Mouse (Mus musculus): ENCODE results near the gene Zfp750.
A peak's percentile ranks its signal among the peaks of the same experiment; 100 is the strongest.

Zfp750 gene

DNA sequence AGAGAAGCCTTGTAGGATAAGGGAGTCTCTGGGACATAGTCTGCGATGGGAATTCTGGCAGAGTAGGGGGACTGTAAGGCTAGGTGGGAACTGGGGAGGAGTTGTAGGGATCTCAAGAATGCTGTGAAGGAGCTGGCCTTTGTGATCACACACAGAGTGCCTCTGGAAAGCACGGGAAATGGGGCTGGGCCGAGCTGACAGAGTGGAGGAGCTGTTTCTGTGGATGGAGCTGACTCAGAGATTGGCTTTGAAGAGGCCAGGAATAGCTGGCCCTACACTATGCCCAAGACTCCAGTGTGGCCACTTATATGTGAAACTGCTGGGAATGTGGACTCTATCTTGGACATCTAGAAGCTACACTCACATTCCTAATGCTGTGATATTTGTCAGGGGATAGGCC, 17.4 kb upstream of the Zfp750 start:
- DNase-seq (ENCODE audit: low read depth), result peak; percentile 66

DNA sequence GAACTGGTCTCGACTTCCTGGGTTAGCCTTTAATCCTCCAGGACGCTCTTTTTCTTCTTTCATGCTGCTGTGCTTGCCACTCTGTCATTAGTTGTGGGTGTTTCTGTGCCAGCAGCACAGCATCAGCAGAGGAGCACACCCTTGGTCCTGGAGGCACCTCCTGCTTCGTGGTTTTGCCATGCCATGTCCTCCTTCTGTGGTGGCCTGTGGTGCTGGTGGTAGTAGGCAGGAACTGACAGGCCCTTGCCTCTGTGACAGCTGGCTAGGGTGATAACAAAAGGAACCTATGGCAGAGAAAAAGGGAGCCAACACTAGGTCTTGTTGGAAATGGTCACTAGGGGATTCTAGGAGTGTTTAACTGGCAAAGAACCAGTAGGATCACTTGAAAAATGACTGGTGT, 10.6 kb upstream of the Zfp750 start:
- no peak for DNase-seq (ENCODE audit: low read depth)

- DNase-seq (ENCODE audit: low read depth), result no peak
Measured at GRCm38 (mm10) chr11:121524191-121524590, 5.1 kb upstream of the Zfp750 start.

GRCm38 (mm10) chr11:121522156-121522762, 3.1 kb upstream of the Zfp750 start:
- DNase-seq (ENCODE audit: low read depth), result no peak

DNA sequence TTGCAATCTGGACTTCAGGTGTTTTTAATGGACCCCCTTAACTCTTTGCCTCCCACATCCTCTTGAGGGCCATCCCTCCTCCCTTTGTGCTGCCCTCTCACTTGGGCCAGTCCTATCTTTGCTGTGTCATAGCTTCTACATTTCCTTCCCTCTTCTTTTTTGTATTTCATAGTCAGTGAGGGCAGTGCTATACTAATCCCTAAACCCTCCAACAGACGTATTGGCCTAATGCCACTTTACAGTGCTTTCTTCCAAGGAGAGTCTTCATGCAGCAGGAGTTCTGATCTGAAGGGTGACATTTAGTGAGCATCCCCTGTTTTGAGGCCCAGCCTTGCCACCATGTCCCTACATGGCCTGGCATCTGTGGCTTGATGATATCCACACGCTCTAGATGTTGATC, 1.6 kb upstream of the Zfp750 start:
- no peak for DNase-seq (ENCODE audit: low read depth)

DNA sequence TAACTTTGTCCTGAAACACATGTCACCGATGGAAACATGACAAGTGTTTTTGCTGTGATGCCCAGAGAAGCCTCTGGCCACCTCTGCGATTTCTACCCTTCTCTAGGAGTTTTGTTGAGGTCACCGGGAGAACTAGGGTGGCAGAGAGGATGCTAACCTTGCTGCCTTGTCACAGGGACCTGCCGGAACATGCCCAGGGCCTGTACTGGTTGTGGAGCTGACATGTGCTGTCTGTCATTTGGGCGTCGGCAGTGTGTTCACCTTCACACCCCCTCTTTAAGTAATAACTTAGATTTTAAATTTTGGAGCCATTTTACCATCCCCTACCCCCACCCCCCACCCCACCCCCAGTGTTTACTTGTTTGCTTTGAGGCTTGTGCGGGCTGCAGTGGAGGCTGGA, 570 bp upstream of the Zfp750 start:
- DNase-seq (ENCODE audit: low read depth), result no peak

- no peak for DNase-seq (ENCODE audit: low read depth)
Measured at GRCm38 (mm10) chr11:121517687-121518465, 1.3 kb downstream of the Zfp750 start.

- DNase-seq (ENCODE audit: low read depth), result no peak
Measured at GRCm38 (mm10) chr11:121516906-121517305, 2.2 kb downstream of the Zfp750 start.

DNA sequence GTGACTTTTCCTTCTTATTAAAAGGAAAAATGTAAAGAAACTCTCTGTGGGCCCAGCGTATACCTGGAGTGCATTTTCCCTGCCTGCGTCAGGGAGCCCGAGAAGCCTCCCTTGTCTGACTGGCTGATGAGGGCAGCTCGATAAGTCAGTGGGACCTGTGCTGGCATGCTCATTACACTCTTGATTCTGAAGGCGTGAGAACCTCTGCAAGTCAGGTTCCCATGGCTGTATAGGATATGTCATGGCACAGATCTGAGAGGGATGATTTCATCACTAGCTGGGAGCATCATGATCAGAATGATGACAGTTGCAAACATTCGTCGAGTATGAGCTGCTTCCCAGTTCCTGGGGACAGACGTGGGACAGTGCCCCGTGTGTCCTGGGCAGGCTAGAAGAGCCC, 3.1 kb downstream of the Zfp750 start:
- DNase-seq (ENCODE audit: low read depth), result no peak

- DNase-seq (ENCODE audit: low read depth), result no peak
Measured at GRCm38 (mm10) chr11:121512896-121513572, 6.1 kb downstream of the Zfp750 start.

DNA sequence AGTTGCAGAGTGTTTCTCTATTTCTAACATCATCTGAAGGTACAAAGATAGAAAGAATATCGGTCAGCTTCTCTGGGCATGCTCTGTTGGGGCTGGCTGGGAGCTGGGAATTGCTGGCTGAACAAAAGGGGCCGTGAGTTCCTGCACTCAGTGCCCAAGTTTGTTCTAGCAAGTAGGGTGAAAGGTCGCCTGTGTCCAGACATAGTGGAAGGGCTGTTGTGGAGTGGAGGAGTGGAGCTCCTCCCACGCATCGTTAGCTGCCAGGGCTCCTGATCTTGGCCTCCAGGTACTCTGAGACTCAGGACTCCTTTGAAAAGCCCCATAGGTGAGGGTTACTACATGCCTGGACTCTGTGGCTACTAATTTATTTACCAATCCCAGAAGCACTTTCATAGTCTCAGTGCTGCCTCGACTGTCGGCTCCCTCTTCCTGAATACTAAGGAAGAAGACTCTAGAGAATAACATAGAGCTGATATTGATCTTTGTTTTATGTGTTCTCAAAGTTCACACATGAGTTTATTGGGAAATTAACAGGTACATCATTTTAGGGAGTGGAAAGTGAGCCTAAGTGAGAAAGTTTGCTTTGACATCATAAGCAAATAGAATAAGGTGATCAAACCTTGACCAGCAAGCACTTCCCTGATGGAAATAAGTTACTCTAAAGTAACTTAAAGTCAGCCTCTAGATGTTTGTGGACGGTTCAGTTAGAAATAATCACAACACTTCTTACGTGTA, 8.5 kb downstream of the Zfp750 start:
- DNase-seq (ENCODE audit: low read depth), result no peak

GRCm38 (mm10) chr11:121508478-121508877, 10.7 kb downstream of the Zfp750 start:
- no peak for DNase-seq (ENCODE audit: low read depth)

GRCm38 (mm10) chr11:121502000-121502860, 16.9 kb downstream of the Zfp750 start:
- peak; percentile 31 for DNase-seq (ENCODE audit: low read depth)

DNA sequence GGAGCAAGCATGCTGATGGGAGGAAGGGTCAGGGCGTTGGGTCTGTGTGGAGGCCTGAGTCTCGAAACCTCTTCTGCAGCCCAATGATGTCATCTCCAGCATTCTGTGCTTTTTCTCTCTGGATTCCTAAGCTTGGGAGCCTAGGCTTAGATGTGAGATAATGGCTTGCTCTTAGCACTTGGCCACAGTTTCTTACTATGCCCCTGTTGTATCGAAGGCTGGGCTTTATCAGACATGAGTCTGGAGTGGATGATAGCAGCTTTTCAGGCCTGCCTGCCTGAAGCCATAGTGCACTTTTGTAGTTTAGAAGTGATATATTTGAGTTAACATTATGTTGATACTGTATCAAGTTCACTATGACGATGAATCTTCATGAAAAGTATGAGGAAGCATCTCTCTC, 17.6 kb downstream of the Zfp750 start:
- no peak for DNase-seq (ENCODE audit: low read depth)

DNA sequence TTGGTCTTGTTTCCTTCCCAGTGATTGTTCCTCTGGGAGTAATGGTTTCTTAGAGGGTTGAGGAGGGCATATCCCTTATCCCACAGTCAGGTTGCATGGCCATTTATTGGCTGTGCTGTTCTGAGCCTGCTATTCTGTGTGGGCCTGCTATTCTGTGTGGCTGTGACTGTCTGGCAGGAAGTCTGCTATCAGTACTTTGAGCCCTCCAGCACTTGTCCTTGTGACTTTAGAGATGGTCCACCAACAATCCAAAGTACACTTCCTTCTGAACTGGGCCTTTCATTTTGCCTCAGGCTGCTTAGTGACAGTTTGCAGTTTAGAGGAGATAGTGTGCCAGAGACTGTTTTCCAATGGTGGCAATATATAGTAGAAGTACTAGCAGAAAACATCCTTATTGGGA, 18.5 kb downstream of the Zfp750 start:
- no peak for DNase-seq (ENCODE audit: low read depth)

GRCm38 (mm10) chr11:121490651-121491050, 28.5 kb downstream of the Zfp750 start:
- DNase-seq (ENCODE audit: low read depth), result no peak

GRCm38 (mm10) chr11:121485882-121486281, 33.3 kb downstream of the Zfp750 start:
- DNase-seq (ENCODE audit: low read depth), result no peak

GRCm38 (mm10) chr11:121481129-121481528, 38.0 kb downstream of the Zfp750 start:
- no peak for DNase-seq (ENCODE audit: low read depth)

- no peak for DNase-seq (ENCODE audit: low read depth)
Measured at GRCm38 (mm10) chr11:121479476-121480203, 39.5 kb downstream of the Zfp750 start.

DNA sequence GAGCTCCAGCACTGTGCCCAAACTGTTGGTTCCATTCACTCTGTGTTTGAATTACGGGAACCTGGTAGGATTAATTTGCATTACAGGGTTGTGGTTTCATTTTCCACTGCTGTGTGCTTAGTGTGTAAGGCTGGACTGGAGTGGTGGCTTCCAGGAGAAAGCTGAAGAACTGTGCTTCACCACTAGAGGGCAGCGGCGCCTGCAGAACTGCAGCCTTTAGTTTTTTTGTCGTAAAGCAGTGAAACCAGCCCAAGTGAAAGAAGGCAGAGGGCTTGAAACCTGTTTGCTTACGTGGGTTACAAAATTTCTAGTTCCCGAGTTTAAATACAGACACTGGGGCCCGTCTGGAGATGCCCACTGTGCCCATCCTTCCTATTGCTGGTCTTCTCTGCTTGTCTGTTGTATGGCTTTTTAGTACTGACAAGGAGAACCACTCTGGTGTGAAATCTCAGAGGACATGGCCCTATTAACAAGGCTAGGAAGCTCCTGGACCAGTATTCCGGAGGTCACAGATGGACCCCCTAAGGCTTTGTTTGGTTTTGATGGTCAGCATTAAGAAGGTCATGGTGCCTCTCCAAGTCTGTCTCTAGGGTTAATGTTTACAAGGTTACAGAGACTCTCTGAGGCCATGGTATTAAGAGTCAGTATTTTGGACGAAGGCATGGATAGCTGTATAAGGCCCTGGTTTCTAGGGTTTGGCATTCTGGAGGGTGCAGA, 43.3 kb downstream of the Zfp750 start:
- peak; percentile 55 for DNase-seq (ENCODE audit: low read depth)

All from fibroblast of lung, adult 2 months (primary cell).